Mouse (Mus musculus) brain, embryonic 14.5 days (tissue): ENCODE measurements around the gene Zdhhc1.

ENCODE experiments used
- CTCF ChIP-seq: fragments of 200-500 bp; IDR thresholded peaks from 2 replicates; pipeline ENCODE4 v1.5.1; 2012; ENCODE audit warnings: inconsistent platforms, mild to moderate bottlenecking, moderate library complexity, borderline replicate concordance; ENCODE audit not compliant: insufficient read depth, insufficient read length; ENCODE audit errors: extremely low read depth
- POLR2A ChIP-seq: fragments of 200-500 bp; IDR thresholded peaks from 2 replicates; pipeline ENCODE4 v1.6.1; 2012; ENCODE audit warnings: mild to moderate bottlenecking, inconsistent platforms, borderline replicate concordance; ENCODE audit not compliant: poor library complexity, insufficient read depth, insufficient read length, severe bottlenecking; ENCODE audit errors: extremely low read depth

GRCm38 (mm10) chr8:105484392-105484791 is 12.3 kb downstream of the Zdhhc1 start:
- peak; percentile 73 for TF ChIP-seq CTCF
- TF ChIP-seq POLR2A, result no peak
